Mouse (Mus musculus) MEL (cell line): ENCODE measurements around the gene Klk1b3.
"Not testable (repeated sequence)": the region's sequence is repeated elsewhere in the genome, so short reads cannot be mapped to it uniquely, and the experiment has no call there.

ENCODE experiments used
- CTCF ChIP-seq, 3 experiments: IDR thresholded peaks in 2 of 3; conservative IDR thresholded peaks in 1 of 3; 2 replicates each; pipeline ENCODE4 v1.5.1; 2011 to 2012; ENCODE audit warnings: low read length in 3 of 3, low read depth in 2 of 3, mild to moderate bottlenecking in 2 of 3, improper control_type of control experiment in 1 of 3, inconsistent platforms in 1 of 3, mixed read lengths in 1 of 3, moderate library complexity in 1 of 3; ENCODE audit not compliant: control insufficient read depth in 1 of 3, insufficient read depth in 1 of 3, poor library complexity in 1 of 3, severe bottlenecking in 1 of 3
- GATA1 ChIP-seq: IDR thresholded peaks from 2 replicates; pipeline ENCODE4 v1.6.1; 2011; ENCODE audit warnings: low read depth, low read length, improper control_type of control experiment
- MAX ChIP-seq: IDR thresholded peaks from 2 replicates; pipeline ENCODE4 v1.6.1; 2011; ENCODE audit warnings: low read length, improper control_type of control experiment
- RAD21 ChIP-seq: IDR thresholded peaks from 2 replicates; pipeline ENCODE4 v1.6.1; 2011; ENCODE audit warnings: mild to moderate bottlenecking, low read depth, low read length, improper control_type of control experiment
- TCF12 ChIP-seq: IDR thresholded peaks from 2 replicates; pipeline ENCODE4 v1.6.1; 2014; ENCODE audit warnings: low read depth, mild to moderate bottlenecking, inconsistent platforms, low read length, improper control_type of control experiment, moderate library complexity

- TF ChIP-seq TCF12: peak; percentile 62; the same call in 1 of the 2 replicates
- TF ChIP-seq CTCF (IDR thresholded peaks at IDR 0.05 in 2 of 3, conservative IDR thresholded peaks at IDR 0.05 in 1 of 3; ENCODE audit: control insufficient read depth in 1 of 3, insufficient read depth in 1 of 3, low read depth in 2 of 3, low read length in 3 of 3, poor library complexity in 1 of 3, severe bottlenecking in 1 of 3); RAD21; MAX: not testable (repeated sequence)
- TF ChIP-seq GATA1: peak; percentile 56
These were observed 24.3 kb downstream of the Klk1b3 start for GRCm38 (mm10) chr7:44222335-44222734.
